Mouse (Mus musculus) small intestine, adult 2 months (tissue): ENCODE results near the gene Dstn.

ENCODE experiments used
- CTCF ChIP-seq: fragments of 200-500 bp; IDR thresholded peaks from 2 replicates; pipeline ENCODE4 v1.5.1; 2012; ENCODE audit warnings: low read depth, mild to moderate bottlenecking, control low read depth, inconsistent platforms, low read length, moderate library complexity, mixed read lengths; ENCODE audit not compliant: insufficient replicate concordance, insufficient read length; ENCODE audit errors: extremely low read depth
- POLR2A ChIP-seq: fragments of 200-500 bp; IDR thresholded peaks from 2 replicates; pipeline ENCODE4 v1.6.1; 2012; ENCODE audit warnings: low read depth, mild to moderate bottlenecking, control low read depth, inconsistent platforms, low read length, moderate library complexity

GRCm38 (mm10) chr2:143987485-143987884 lies 72.4 kb downstream of the Dstn start:
- TF ChIP-seq CTCF (no peak), POLR2A (no peak)
